13 mouse cellular contexts compared by ENCODE assay signal in genomic region chr2:102882597-102883272, GRCm38 (mm10). TPM values are rescaled to one million over a fixed set of nuclear protein-coding genes. Genes with fewer than 3 reads are reported as not detected.
DNase-seq lines count a peak whose midpoint lies in the region; ATAC-seq and TF ChIP-seq lines count a peak whose summit lies in the region.
"Had no signal": no experiment of that assay in that cellular context is flagged by ENCODE, and none has a peak within 500 bp of the region (broad histone marks: within the 10 kb centered on the region; RNA-seq: fewer than 3 reads in every experiment).

No protein-coding gene starts in this region.

- no peak for TF ChIP-seq CTCF in lung, postnatal 0 days (IDR thresholded peaks at IDR 0.05)

- H3K36me3 ChIP-seq in hindbrain, embryonic 10.5 days, result no peaks in the 10 kb centered on the region
- H3K36me3 ChIP-seq in hindbrain, embryonic 14.5 days (replicated peaks; ENCODE audit: control insufficient read depth, insufficient read depth), result no peaks in the 10 kb centered on the region
- no peaks in the 10 kb centered on the region for H3K36me3 ChIP-seq in embryonic facial prominence, embryonic 10.5 days (replicated peaks)
- no peaks in the 10 kb centered on the region for H3K36me3 ChIP-seq in heart, embryonic 14.5 days (ENCODE audit: control insufficient read depth, insufficient read depth, low read length)
- no peaks in the 10 kb centered on the region for H3K36me3 ChIP-seq in lung, postnatal 0 days (ENCODE audit: insufficient read depth, low read length)
- H3K36me3 ChIP-seq: liver, embryonic 13.5 days had no signal

- no peaks in the 10 kb centered on the region for H3K9me3 ChIP-seq in hindbrain, embryonic 10.5 days
- H3K9me3 ChIP-seq in hindbrain, embryonic 14.5 days (ENCODE audit: control insufficient read depth, low read length), result no peaks in the 10 kb centered on the region
- no peaks in the 10 kb centered on the region for H3K9me3 ChIP-seq in embryonic facial prominence, embryonic 10.5 days
- H3K9me3 ChIP-seq in heart, embryonic 14.5 days (ENCODE audit: control insufficient read depth, low read length), result no peaks in the 10 kb centered on the region
- H3K9me3 ChIP-seq in lung, postnatal 0 days (ENCODE audit: low read length), result no peaks in the 10 kb centered on the region
- H3K9me3 ChIP-seq: liver, embryonic 13.5 days had no signal

- no peak for DNase-seq in hindbrain, embryonic 10.5 days (ENCODE audit: low spot score)
- DNase-seq in hindbrain, embryonic 14.5 days (ENCODE audit: low spot score), result no peak
- no peak for DNase-seq in embryonic facial prominence, embryonic 10.5 days (ENCODE audit: low spot score)
- peak; percentile 60 for DNase-seq in lung, postnatal 0 days (ENCODE audit: low spot score)
- DNase-seq in cerebellum, adult 18-20 months, result no peak
- DNase-seq in ovary, postnatal 14 days (ENCODE audit: low spot score), result no peak
- no peak for DNase-seq in cerebellum, adult 9-11 months
- DNase-seq: cerebellum, adult 11 months; kidney, adult 8-10 months; liver, embryonic 13.5 days; thymus, postnatal 25 days had no signal

- H3K27me3 ChIP-seq in hindbrain, embryonic 10.5 days (ENCODE audit: insufficient read depth, poor library complexity, severe bottlenecking), result no peaks in the 10 kb centered on the region
- no peaks in the 10 kb centered on the region for H3K27me3 ChIP-seq in hindbrain, embryonic 14.5 days (ENCODE audit: control insufficient read depth, insufficient read depth, low read length)
- no peaks in the 10 kb centered on the region for H3K27me3 ChIP-seq in embryonic facial prominence, embryonic 10.5 days (replicated peaks; ENCODE audit: low read depth, poor library complexity, severe bottlenecking)
- no peaks in the 10 kb centered on the region for H3K27me3 ChIP-seq in heart, embryonic 14.5 days (ENCODE audit: control insufficient read depth, insufficient read depth, low read length)
- no peaks in the 10 kb centered on the region for H3K27me3 ChIP-seq in lung, postnatal 0 days (replicated peaks; ENCODE audit: insufficient read depth, low read length)
- H3K27me3 ChIP-seq: CH12.LX; liver, embryonic 13.5 days had no signal

- no peak for ATAC-seq in hindbrain, embryonic 14.5 days (ENCODE audit: low FRiP score)
- ATAC-seq in heart, embryonic 14.5 days (ENCODE audit: insufficient number of reproducible peaks, insufficient read depth, low FRiP score, low read depth), result no peak
- peak; percentile 70 for ATAC-seq in lung, postnatal 0 days

- peaks cover 19% of the 10 kb centered on the region for H3K4me1 ChIP-seq in hindbrain, embryonic 10.5 days (replicated peaks)
- no peaks in the 10 kb centered on the region for H3K4me1 ChIP-seq in hindbrain, embryonic 14.5 days (replicated peaks; ENCODE audit: control insufficient read depth, insufficient read depth, low read length)
- peaks cover 25% of the 10 kb centered on the region for H3K4me1 ChIP-seq in embryonic facial prominence, embryonic 10.5 days
- H3K4me1 ChIP-seq in heart, embryonic 14.5 days (ENCODE audit: control insufficient read depth in 2 of 2, insufficient read depth in 2 of 2, low read length in 2 of 2), result peaks cover 13 to 37% of the 10 kb centered on the region in 2 experiments
- peaks cover 9% of the 10 kb centered on the region; the same call in 1 of the 2 replicates for H3K4me1 ChIP-seq in lung, postnatal 0 days (ENCODE audit: insufficient read depth, low read depth, low read length)

- 0 out of 2 replicates have a peak overlapping the region, but pooled peaks have one; percentile 35 for H3K27ac ChIP-seq in hindbrain, embryonic 10.5 days
- no peak overlapping the region for H3K27ac ChIP-seq in hindbrain, embryonic 14.5 days
- H3K27ac ChIP-seq in embryonic facial prominence, embryonic 10.5 days (replicated peaks), result 0 out of 2 replicates have a peak overlapping the region, but pooled peaks have one; percentile 44
- peak overlapping the region; percentile 57 to 68 for H3K27ac ChIP-seq in heart, embryonic 14.5 days (replicated peaks in 1 of 2; ENCODE audit: control insufficient read depth in 1 of 2, insufficient read depth in 1 of 2, low read depth in 2 of 2, low read length in 2 of 2)
- H3K27ac ChIP-seq in lung, postnatal 0 days (ENCODE audit: low read length), result peak overlapping the region; percentile 72
- H3K27ac ChIP-seq: liver, embryonic 13.5 days had no signal

- no peak overlapping the region for H3K4me2 ChIP-seq in hindbrain, embryonic 14.5 days (replicated peaks)
- peak overlapping the region; percentile 28 for H3K4me2 ChIP-seq in heart, embryonic 14.5 days (ENCODE audit: low read length)
- H3K4me2 ChIP-seq in lung, postnatal 0 days (replicated peaks; ENCODE audit: low read depth, low read length), result no peak overlapping the region
- H3K4me2 ChIP-seq: liver, embryonic 13.5 days had no signal

- no peak overlapping the region for H3K9ac ChIP-seq in hindbrain, embryonic 14.5 days
- 0 out of 2 replicates have a peak overlapping the region, but pooled peaks have one; percentile 39 for H3K9ac ChIP-seq in heart, embryonic 14.5 days (ENCODE audit: low read length)
- no peak overlapping the region for H3K9ac ChIP-seq in lung, postnatal 0 days (replicated peaks; ENCODE audit: low read depth)
- H3K9ac ChIP-seq: liver, embryonic 13.5 days had no signal

- 63% methylated on average over 6 of the region's 6 CpGs for WGBS in hindbrain, embryonic 10.5 days
- WGBS in hindbrain, embryonic 14.5 days, result 60% methylated on average over 6 of the region's 6 CpGs
- WGBS in embryonic facial prominence, embryonic 10.5 days, result 49% methylated on average over 6 of the region's 6 CpGs
- WGBS in heart, embryonic 14.5 days, result 10% methylated on average over 6 of the region's 6 CpGs
- 16% methylated on average over 6 of the region's 6 CpGs for WGBS in lung, postnatal 0 days

- H3K4me3 ChIP-seq in hindbrain, embryonic 10.5 days, result no peak overlapping the region
- no peak overlapping the region for H3K4me3 ChIP-seq in hindbrain, embryonic 14.5 days (replicated peaks; ENCODE audit: low read length)
- no peak overlapping the region for H3K4me3 ChIP-seq in embryonic facial prominence, embryonic 10.5 days
- no peak overlapping the region for H3K4me3 ChIP-seq in heart, embryonic 14.5 days (ENCODE audit: control insufficient read depth in 1 of 2, insufficient read depth in 1 of 2, low read depth in 1 of 2, low read length in 2 of 2)
- H3K4me3 ChIP-seq in lung, postnatal 0 days (ENCODE audit: low read depth, low read length), result no peak overlapping the region
- H3K4me3 ChIP-seq: liver, embryonic 13.5 days had no signal

- peak; percentile 37; the same call in 1 of the 2 replicates for TF ChIP-seq EP300 in lung, postnatal 0 days (IDR thresholded peaks at IDR 0.05)

RNA-seq across cellular contexts. Expression of gene Cd44, which starts 18.7 kb away (rescaled TPM):
- 2.8 and 3.2 TPM in 2 replicates for polyA plus RNA-seq in hindbrain, embryonic 10.5 days (2016; fragmentation: Nextera tagmentation; extraction: Ambion mirVana)
- polyA plus RNA-seq in hindbrain, embryonic 14.5 days (2014; fragmentation: Nextera tagmentation; extraction: Ambion mirVana), result 4.7 and 5.2 TPM in 2 replicates
- 2.2 and 2.5 TPM in 2 replicates for polyA plus RNA-seq in embryonic facial prominence, embryonic 10.5 days (2016; fragmentation: Nextera tagmentation; extraction: Ambion mirVana)
- 22.9 and 24.3 TPM in 2 replicates for polyA plus RNA-seq in heart, embryonic 14.5 days (2014; fragmentation: Nextera tagmentation; extraction: Ambion mirVana)
- 44.2 and 45.2 TPM in 2 replicates for polyA plus RNA-seq in lung, postnatal 0 days (2015; fragmentation: Nextera tagmentation; extraction: Ambion mirVana)
